Mouse (Mus musculus) limb, embryonic 12.5 days (tissue): ENCODE results near the gene 2700081O15Rik. TPM values are rescaled to one million over a fixed set of nuclear protein-coding genes. Genes with fewer than 3 reads are reported as not detected.
"Not testable (repeated sequence)": the region's sequence is repeated elsewhere in the genome, so short reads cannot be mapped to it uniquely, and the experiment has no call there.

ENCODE experiments used
- ATAC-seq: fragments of 200-750 bp; cut with Nextera tagmentation; 2 replicates; pipeline ENCODE4 v1.8.0; 2017; ENCODE audit warnings: low read depth, moderate TSS enrichment; ENCODE audit not compliant: insufficient number of reproducible peaks, insufficient read depth, low FRiP score, low TSS enrichment
- H3K27ac ChIP-seq: fragments of 300-500 bp; sonication (generic); 2 replicates; pipeline ENCODE4 v1.5.1; 2016; ENCODE audit warnings: mild to moderate bottlenecking, moderate library complexity
- H3K27me3 ChIP-seq: fragments of 300-500 bp; sonication (generic); 2 replicates; pipeline ENCODE4 v1.6.1; 2016; ENCODE audit warnings: mild to moderate bottlenecking, moderate library complexity
- H3K36me3 ChIP-seq: fragments of 300-500 bp; sonication (generic); 2 replicates; pipeline ENCODE4 v1.6.1; 2016; ENCODE audit warnings: mild to moderate bottlenecking, moderate library complexity
- H3K4me1 ChIP-seq: fragments of 300-500 bp; sonication (generic); replicated peaks from 2 replicates; pipeline ENCODE4 v1.6.1; 2016
- H3K4me2 ChIP-seq: fragments of 300-500 bp; sonication (generic); 2 replicates; pipeline ENCODE4 v1.6.1; 2016; ENCODE audit warnings: mild to moderate bottlenecking, moderate library complexity
- H3K4me3 ChIP-seq: fragments of 300-500 bp; sonication (generic); replicated peaks from 2 replicates; pipeline ENCODE4 v1.5.1; 2016; ENCODE audit warnings: mild to moderate bottlenecking
- H3K9ac ChIP-seq: fragments of 300-500 bp; sonication (generic); replicated peaks from 2 replicates; pipeline ENCODE4 v1.6.1; 2016; ENCODE audit warnings: mild to moderate bottlenecking, moderate library complexity
- H3K9me3 ChIP-seq: fragments of 300-500 bp; sonication (generic); 2 replicates; pipeline ENCODE4 v1.6.1; 2016; ENCODE audit warnings: mild to moderate bottlenecking, moderate library complexity
- whole genome bisulfite sequencing: fragments of 180-500 bp; shearing (Covaris S2); methylation state at CpG from one replicate; pipeline ENCODE4 v1.1.7; 2016; 5-methylcytosine and 5-hydroxymethylcytosine counted together
- polyA plus RNA-seq: library from polyadenylated mRNA; unstranded; fragments of >200 nt; fragmentation: Nextera tagmentation; extraction: Ambion mirVana; gene quantifications from 2 replicates; pipeline ENCODE4 v1.2.1, GENCODE M21; 2016

Gene 2700081O15Rik
- 11.0 and 12.0 TPM in 2 replicates for polyA plus RNA-seq

- ATAC-seq = peak; percentile 48; the same call in 1 of the 2 replicates
- under 1% methylated on average over 95 of the region's 107 CpGs for WGBS
- Histone ChIP-seq H3K9me3 (no peaks in the 10 kb centered on the region), H3K4me3 (peak within 1 kb of the TSS; percentile 90), H3K4me1 (peaks cover 46% of the 10 kb centered on the region), H3K27me3 (no peaks in the 10 kb centered on the region), H3K36me3 (peaks cover 27% of the 10 kb centered on the region), H3K9ac (peak within 1 kb of the TSS; percentile 99), H3K27ac (peak within 1 kb of the TSS; percentile 97), H3K4me2 (peak within 1 kb of the TSS; percentile 80)
Measured at GRCm38 (mm10) chr19:7416834-7417735, at the start of gene 2700081O15Rik. TSS of gene 2700081O15Rik (plus strand) at chr19:7417625.

GRCm38 (mm10) chr19:7369469-7369868, 48.0 kb upstream of the 2700081O15Rik start:
- H3K27me3 ChIP-seq, ATAC-seq, H3K27ac ChIP-seq, H3K4me3 ChIP-seq, H3K4me1 ChIP-seq, H3K4me2 ChIP-seq, H3K9ac ChIP-seq, H3K9me3 ChIP-seq: not testable (repeated sequence)
- 93% methylated on average over 4 of the region's 4 CpGs for WGBS
- peaks cover 84% of the 10 kb centered on the region for H3K36me3 ChIP-seq

GRCm38 (mm10) chr19:7374491-7374890, 42.9 kb upstream of the 2700081O15Rik start:
- 96% methylated on average over 8 of the region's 8 CpGs for WGBS
- Histone ChIP-seq H3K27ac (no peak overlapping the region), H3K9ac (no peak overlapping the region), H3K36me3 (peaks cover 83% of the 10 kb centered on the region), H3K4me1 (no peaks in the 10 kb centered on the region), H3K4me3 (no peak overlapping the region), H3K4me2 (no peak overlapping the region), H3K27me3 (no peaks in the 10 kb centered on the region), H3K9me3 (no peaks in the 10 kb centered on the region)
- ATAC-seq = no peak

DNA sequence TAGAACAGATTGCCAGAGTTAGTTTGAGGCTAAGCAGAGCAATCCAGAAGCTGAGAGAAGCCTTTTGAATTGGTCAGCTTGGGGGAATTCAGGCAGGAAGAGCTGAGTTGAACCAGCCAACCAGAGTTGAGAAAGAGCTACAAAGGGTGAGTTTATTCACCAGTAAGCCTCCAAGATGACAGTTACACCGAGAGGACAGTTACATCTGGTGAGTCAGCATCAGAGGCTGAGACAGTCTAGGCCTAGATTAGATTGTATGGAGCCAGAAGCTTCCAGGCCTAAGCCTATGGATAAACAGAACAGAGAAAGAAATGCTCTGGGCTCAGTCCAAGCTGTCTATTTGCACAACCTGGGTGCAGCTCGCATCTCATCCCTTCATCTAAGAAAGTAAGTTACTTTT, 39.8 kb upstream of the 2700081O15Rik start:
- Histone ChIP-seq H3K4me1 (peaks cover 13% of the 10 kb centered on the region), H3K36me3 (peaks cover 57% of the 10 kb centered on the region), H3K27ac (no peak overlapping the region), H3K4me3 (no peak overlapping the region), H3K27me3 (no peaks in the 10 kb centered on the region), H3K4me2 (no peak overlapping the region), H3K9ac (no peak overlapping the region), H3K9me3 (no peaks in the 10 kb centered on the region)
- no peak for ATAC-seq
- 81% methylated on average over 2 of the region's 2 CpGs for WGBS

GRCm38 (mm10) chr19:7381906-7382247, 35.5 kb upstream of the 2700081O15Rik start:
- WGBS = 1% methylated on average over 8 of the region's 8 CpGs
- peak overlapping the region; percentile 62 for H3K4me2 ChIP-seq

DNA sequence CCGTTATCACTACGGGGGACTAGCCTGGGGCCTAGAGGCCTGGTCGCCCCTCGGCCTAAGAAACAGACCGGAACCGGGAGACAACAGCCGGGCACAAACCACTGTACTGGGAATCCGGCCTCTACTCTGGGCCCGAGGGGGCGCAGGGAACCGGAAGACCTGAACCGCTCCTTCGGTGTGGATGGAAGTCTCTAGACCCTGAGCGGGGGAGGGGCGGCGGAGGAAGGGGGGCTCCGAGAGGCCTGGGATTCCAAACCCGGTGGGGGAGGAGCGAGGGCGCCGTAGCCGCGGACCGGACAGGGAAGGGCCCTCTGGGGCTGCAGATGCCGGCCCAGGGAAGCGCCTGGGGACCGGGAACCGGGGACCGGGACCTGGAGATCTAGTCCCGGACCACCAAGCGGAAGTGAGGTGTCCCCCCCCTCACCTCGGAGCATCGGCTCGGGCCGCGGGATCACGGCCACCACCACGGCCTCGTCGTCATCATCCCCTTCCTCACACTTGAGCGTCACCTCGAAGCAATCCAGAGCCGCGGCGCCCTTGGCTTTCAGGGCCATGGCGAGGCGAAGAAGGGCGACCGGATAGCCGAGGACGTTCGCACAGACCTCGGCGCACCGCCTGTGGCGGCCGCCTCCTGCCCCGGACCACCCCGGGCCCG, 35.0 kb upstream of the 2700081O15Rik start:
- peaks cover 21% of the 10 kb centered on the region for H3K4me1 ChIP-seq
- ATAC-seq = peak; percentile 87
- H3K4me2 ChIP-seq = peak overlapping the region; percentile 62
- H3K27ac ChIP-seq = peak overlapping the region; percentile 93
- peak overlapping the region; percentile 92 for H3K9ac ChIP-seq
- H3K9me3 ChIP-seq = 0 out of 2 replicates have a peak, but pooled peaks cover 5% of the 10 kb centered on the region
- no peaks in the 10 kb centered on the region for H3K27me3 ChIP-seq
- H3K4me3 ChIP-seq = peak overlapping the region; percentile 92
- WGBS = under 1% methylated on average over 54 of the region's 60 CpGs
- peaks cover 17% of the 10 kb centered on the region for H3K36me3 ChIP-seq

More at GRCm38 (mm10) chr19:7381906-7382247, 35.5 kb upstream of the 2700081O15Rik start:
- peak overlapping the region; percentile 92 for H3K9ac ChIP-seq
- no peaks in the 10 kb centered on the region for H3K27me3 ChIP-seq
- peak overlapping the region; percentile 93 for H3K27ac ChIP-seq
- peaks cover 21% of the 10 kb centered on the region for H3K4me1 ChIP-seq
- H3K9me3 ChIP-seq = 0 out of 2 replicates have a peak, but pooled peaks cover 5% of the 10 kb centered on the region
- peak overlapping the region; percentile 92 for H3K4me3 ChIP-seq
- H3K36me3 ChIP-seq = peaks cover 18% of the 10 kb centered on the region
- ATAC-seq = no peak

DNA sequence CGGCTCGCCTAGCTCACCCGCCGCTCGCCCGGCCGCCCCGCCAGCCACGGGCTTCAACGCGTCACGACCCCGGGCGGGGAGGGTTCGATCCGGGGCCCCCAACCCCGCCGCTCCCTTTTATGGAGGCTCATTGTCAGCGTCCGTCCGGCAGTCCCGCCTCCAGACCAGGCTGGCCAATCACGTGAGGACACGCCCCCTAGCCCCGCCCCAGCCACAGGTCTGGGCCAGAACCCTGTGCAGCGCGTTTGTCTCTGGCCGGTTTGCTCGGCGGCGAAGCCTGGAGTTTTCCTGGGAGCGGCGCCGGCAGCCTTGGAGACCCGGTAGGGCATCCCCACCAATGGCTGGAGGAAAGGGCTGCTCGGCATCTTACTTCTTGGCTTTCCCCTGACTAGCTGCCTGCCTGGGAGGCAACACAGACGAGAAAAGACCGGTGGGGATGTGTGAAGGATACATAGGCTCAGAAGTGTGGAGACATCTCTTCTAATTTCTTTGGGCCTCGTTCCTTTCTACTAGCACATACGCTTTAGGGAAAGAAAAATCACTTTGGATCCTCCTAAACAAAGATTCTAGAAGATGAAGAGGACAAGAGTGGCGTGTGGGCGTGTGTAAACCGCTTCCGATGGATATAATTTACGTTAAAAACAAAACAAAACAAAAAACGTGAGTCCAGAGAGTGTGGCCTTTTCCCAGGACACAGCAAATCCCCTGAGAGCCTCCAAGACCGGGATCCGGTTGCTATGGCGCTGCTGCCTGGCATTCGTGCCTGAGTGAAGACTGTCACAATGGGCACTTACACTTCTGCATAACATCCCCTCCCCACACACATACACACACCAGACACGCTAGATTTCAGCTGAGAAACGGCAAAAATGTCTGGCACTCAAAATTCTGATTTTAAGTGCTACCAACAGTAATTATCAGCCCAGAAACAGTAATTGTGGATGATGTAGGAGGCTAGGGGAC, 34.2 kb upstream of the 2700081O15Rik start, which contains the start of gene Spindoc:
TSS of gene Spindoc (minus strand) at position 92 of the 963 bp plus-strand sequence.
- 2% methylated on average over 52 of the region's 52 CpGs for WGBS
- ATAC-seq = peak; percentile 99

DNA sequence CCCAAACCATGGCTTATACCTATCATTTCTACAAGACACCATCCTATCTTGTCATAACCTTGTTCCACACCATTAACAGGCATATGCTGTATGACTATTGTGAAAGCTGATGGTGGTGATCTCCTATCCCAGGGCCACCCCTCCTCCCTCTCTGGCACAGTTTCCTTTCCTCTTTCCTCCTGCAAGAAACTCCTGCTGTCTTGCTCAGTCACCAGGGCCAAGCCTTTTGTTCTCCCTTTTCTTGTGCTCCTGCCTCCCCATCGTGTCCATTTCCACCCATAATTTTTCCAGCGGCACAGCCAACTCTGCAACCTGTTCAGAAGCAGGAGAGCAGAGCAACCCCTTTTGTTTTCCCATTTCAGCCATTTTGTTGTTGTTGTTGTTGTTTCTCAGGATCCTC, 31.4 kb upstream of the 2700081O15Rik start:
- no peak overlapping the region for H3K27ac ChIP-seq
- no peak overlapping the region for H3K4me3 ChIP-seq
- H3K9me3 ChIP-seq = peaks cover 13% of the 10 kb centered on the region
- no peak overlapping the region for H3K4me2 ChIP-seq
- peaks cover 17% of the 10 kb centered on the region for H3K4me1 ChIP-seq
- H3K9ac ChIP-seq = no peak overlapping the region
- ATAC-seq = no peak
- no peaks in the 10 kb centered on the region for H3K27me3 ChIP-seq
- H3K36me3 ChIP-seq = no peaks in the 10 kb centered on the region
- 87% methylated on average over 2 of the region's 2 CpGs for WGBS

More for the DNA sequence above, 34.2 kb upstream of the 2700081O15Rik start, which contains the start of gene Spindoc:
- Histone ChIP-seq H3K9me3 (0 out of 2 replicates have a peak, but pooled peaks cover 5% of the 10 kb centered on the region), H3K27me3 (no peaks in the 10 kb centered on the region), H3K27ac (peak within 1 kb of the TSS; percentile 93), H3K4me1 (peaks cover 21% of the 10 kb centered on the region), H3K36me3 (peaks cover 14% of the 10 kb centered on the region), H3K9ac (peak within 1 kb of the TSS; percentile 92), H3K4me3 (peak within 1 kb of the TSS; percentile 92), H3K4me2 (peak within 1 kb of the TSS; percentile 62)

DNA sequence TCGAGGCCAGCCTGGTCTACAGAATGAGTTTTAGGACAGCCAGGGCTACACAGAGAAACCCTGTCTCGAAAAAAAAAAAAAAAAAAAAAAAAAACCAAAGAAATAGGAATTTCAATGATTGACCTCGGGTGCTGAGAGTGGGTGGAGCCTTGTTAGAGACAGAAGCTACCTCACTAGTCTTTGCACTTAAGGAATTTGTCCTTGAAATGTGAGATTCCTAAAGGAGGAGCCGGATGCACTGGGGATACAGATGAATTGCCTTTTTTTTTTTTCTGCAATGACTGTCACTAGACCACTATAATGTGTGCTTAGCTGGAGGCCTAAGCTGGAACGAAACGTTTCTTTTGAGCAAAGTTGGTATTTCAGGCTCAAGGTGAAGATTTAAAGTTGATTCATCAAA, 28.9 kb upstream of the 2700081O15Rik start:
- no peak overlapping the region for H3K4me2 ChIP-seq
- H3K27me3 ChIP-seq = no peaks in the 10 kb centered on the region
- ATAC-seq = no peak
- no peak overlapping the region for H3K9ac ChIP-seq
- no peak overlapping the region for H3K27ac ChIP-seq
- H3K36me3 ChIP-seq = no peaks in the 10 kb centered on the region
- H3K4me1 ChIP-seq = peaks cover 7% of the 10 kb centered on the region
- H3K4me3 ChIP-seq = no peak overlapping the region
- peaks cover 19% of the 10 kb centered on the region for H3K9me3 ChIP-seq
- 85% methylated on average over 6 of the region's 6 CpGs for WGBS
